Mouse (Mus musculus) MEL (cell line): Measurements from ENCODE around the gene Ccdc61. TPM values are rescaled to one million over a fixed set of nuclear protein-coding genes. Genes with fewer than 3 reads are reported as not detected.

ENCODE experiments used
- DNase-seq: peaks from one replicate; pipeline ENCODE4 v3.0.0; 2011; ENCODE audit warnings: low read depth, low spot score
- H3K27ac ChIP-seq: 2 replicates; pipeline ENCODE4 v1.5.1; 2012; ENCODE audit warnings: low read depth, mild to moderate bottlenecking, control low read depth, low read length, moderate library complexity; ENCODE audit not compliant: control insufficient read depth
- H3K27me3 ChIP-seq, 2 experiments: fragments of 150-350 bp in 1 of 2; sonication (generic) in 1 of 2; 2 replicates each; pipeline ENCODE4 v1.6.1; 2012; ENCODE audit warnings: low read length in 2 of 2, mild to moderate bottlenecking in 2 of 2, improper control_type of control experiment in 1 of 2, moderate library complexity in 1 of 2; ENCODE audit not compliant: insufficient read depth in 2 of 2, control insufficient read depth in 1 of 2
- H3K36me3 ChIP-seq, 2 experiments: 2 replicates each; pipeline ENCODE4 v1.6.1; 2012 to 2014; ENCODE audit warnings: low read length in 2 of 2, improper control_type of control experiment in 1 of 2, inconsistent platforms in 1 of 2, mild to moderate bottlenecking in 1 of 2; ENCODE audit not compliant: insufficient read depth in 2 of 2, control insufficient read depth in 1 of 2
- H3K4me1 ChIP-seq, 2 experiments: fragments of 150-350 bp in 1 of 2; sonication (generic) in 1 of 2; 2 replicates each; pipeline ENCODE4 v1.6.1; 2012; ENCODE audit warnings: low read length in 2 of 2, improper control_type of control experiment in 1 of 2, mild to moderate bottlenecking in 1 of 2; ENCODE audit not compliant: insufficient read depth in 2 of 2, control insufficient read depth in 1 of 2
- H3K4me3 ChIP-seq, 2 experiments: fragments of 150-350 bp in 1 of 2; sonication (generic) in 1 of 2; 2 replicates each; pipeline ENCODE4 v1.5.1; 2012; ENCODE audit warnings: low read depth in 2 of 2, low read length in 2 of 2, mild to moderate bottlenecking in 2 of 2, moderate library complexity in 2 of 2, control low read depth in 1 of 2, improper control_type of control experiment in 1 of 2; ENCODE audit not compliant: control insufficient read depth in 1 of 2, insufficient read depth in 1 of 2
- H3K79me2 ChIP-seq: 2 replicates; pipeline ENCODE4 v1.6.1; 2012; ENCODE audit warnings: mild to moderate bottlenecking, low read length, moderate library complexity; ENCODE audit not compliant: control insufficient read depth, poor library complexity, insufficient read depth
- H3K9ac ChIP-seq: 2 replicates; pipeline ENCODE4 v1.6.1; 2012; ENCODE audit warnings: low read depth, mild to moderate bottlenecking, control low read depth, low read length, moderate library complexity; ENCODE audit not compliant: control insufficient read depth, poor library complexity, severe bottlenecking
- H3K9me3 ChIP-seq: fragments of 150-350 bp; sonication (generic); replicated peaks from 2 replicates; pipeline ENCODE4 v1.6.1; 2012; ENCODE audit warnings: mild to moderate bottlenecking, low read length, improper control_type of control experiment, moderate library complexity; ENCODE audit not compliant: insufficient read depth
- CHD1 ChIP-seq: IDR thresholded peaks from 2 replicates; pipeline ENCODE4 v1.6.1; 2012; ENCODE audit warnings: low read depth, mild to moderate bottlenecking, inconsistent platforms, low read length, improper control_type of control experiment
- E2F4 ChIP-seq: IDR thresholded peaks from 2 replicates; pipeline ENCODE4 v1.6.1; 2011; ENCODE audit warnings: low read depth, low read length, improper control_type of control experiment, borderline replicate concordance
- ELF1 ChIP-seq: IDR thresholded peaks from 2 replicates; pipeline ENCODE4 v1.6.1; 2014; ENCODE audit warnings: low read depth, mild to moderate bottlenecking, inconsistent platforms, low read length, improper control_type of control experiment, moderate library complexity
- EP300 ChIP-seq, 2 experiments: IDR thresholded peaks; 2 replicates each; pipeline ENCODE4 v1.6.1; 2011; ENCODE audit warnings: improper control_type of control experiment in 2 of 2, low read length in 2 of 2, low read depth in 1 of 2, mild to moderate bottlenecking in 1 of 2
- ETS1 ChIP-seq: IDR thresholded peaks from 2 replicates; pipeline ENCODE4 v1.6.1; 2012; ENCODE audit warnings: low read depth, mild to moderate bottlenecking, inconsistent platforms, low read length, improper control_type of control experiment, moderate library complexity
- GABPA ChIP-seq: IDR thresholded peaks from 2 replicates; pipeline ENCODE4 v1.6.1; 2012; ENCODE audit warnings: low read depth, mild to moderate bottlenecking, inconsistent platforms, low read length, improper control_type of control experiment, moderate library complexity
- GATA1 ChIP-seq: IDR thresholded peaks from 2 replicates; pipeline ENCODE4 v1.6.1; 2011; ENCODE audit warnings: low read depth, low read length, improper control_type of control experiment
- JUND ChIP-seq: IDR thresholded peaks from 2 replicates; pipeline ENCODE4 v1.6.1; 2011; ENCODE audit warnings: low read depth, mild to moderate bottlenecking, improper control_type of control experiment, low read length
- MAFK ChIP-seq: IDR thresholded peaks from 2 replicates; pipeline ENCODE4 v1.6.1; 2011; ENCODE audit warnings: low read depth, mild to moderate bottlenecking, low read length, improper control_type of control experiment, borderline replicate concordance
- MAX ChIP-seq: IDR thresholded peaks from 2 replicates; pipeline ENCODE4 v1.6.1; 2011; ENCODE audit warnings: low read length, improper control_type of control experiment
- MAZ ChIP-seq: IDR thresholded peaks from 2 replicates; pipeline ENCODE4 v1.6.1; 2012; ENCODE audit warnings: low read depth, mild to moderate bottlenecking, inconsistent platforms, low read length, improper control_type of control experiment
- MXI1 ChIP-seq: IDR thresholded peaks from 2 replicates; pipeline ENCODE4 v1.6.1; 2011; ENCODE audit warnings: mild to moderate bottlenecking, low read depth, low read length, improper control_type of control experiment
- MYB ChIP-seq: IDR thresholded peaks from 2 replicates; pipeline ENCODE4 v1.6.1; 2011; ENCODE audit warnings: mild to moderate bottlenecking, low read depth, low read length, improper control_type of control experiment
- MYC ChIP-seq: IDR thresholded peaks from 2 replicates; pipeline ENCODE4 v1.6.1; 2011; ENCODE audit warnings: low read depth, mild to moderate bottlenecking, low read length, improper control_type of control experiment, moderate library complexity
- NELFE ChIP-seq: IDR thresholded peaks from 2 replicates; pipeline ENCODE4 v1.6.1; 2011; ENCODE audit warnings: low read depth, low read length, improper control_type of control experiment
- POLR2AphosphoS2 ChIP-seq: IDR thresholded peaks from 2 replicates; pipeline ENCODE4 v1.6.1; 2011; ENCODE audit warnings: low read length, improper control_type of control experiment
- SIN3A ChIP-seq: IDR thresholded peaks from 2 replicates; pipeline ENCODE4 v1.6.1; 2012; ENCODE audit warnings: low read length, improper control_type of control experiment, inconsistent platforms
- SMC3 ChIP-seq: IDR thresholded peaks from 2 replicates; pipeline ENCODE4 v1.6.1; 2011; ENCODE audit warnings: low read depth, low read length, improper control_type of control experiment
- TAL1 ChIP-seq: IDR thresholded peaks from 2 replicates; pipeline ENCODE4 v1.6.1; 2012; ENCODE audit warnings: mild to moderate bottlenecking, inconsistent platforms, low read length, moderate library complexity, mixed read lengths
- USF1 ChIP-seq: IDR thresholded peaks from 2 replicates; pipeline ENCODE4 v1.6.1; 2014; ENCODE audit warnings: low read depth, mild to moderate bottlenecking, inconsistent platforms, low read length, improper control_type of control experiment, moderate library complexity
- USF2 ChIP-seq, 2 experiments: IDR thresholded peaks; 2 replicates each; pipeline ENCODE4 v1.6.1; 2011 to 2012; ENCODE audit warnings: improper control_type of control experiment in 2 of 2, low read length in 2 of 2, borderline replicate concordance in 1 of 2, inconsistent platforms in 1 of 2, low read depth in 1 of 2, mild to moderate bottlenecking in 1 of 2; ENCODE audit not compliant: insufficient read depth in 1 of 2
- ZMIZ1 ChIP-seq: IDR thresholded peaks from 2 replicates; pipeline ENCODE4 v1.6.1; 2012; ENCODE audit warnings: low read depth, mild to moderate bottlenecking, inconsistent platforms, low read length, improper control_type of control experiment, moderate library complexity
- ZNF384 ChIP-seq: IDR thresholded peaks from 2 replicates; pipeline ENCODE4 v1.6.1; 2012; ENCODE audit warnings: low read depth, mild to moderate bottlenecking, inconsistent platforms, low read length, improper control_type of control experiment
- polyA plus RNA-seq, 2 experiments: library from polyadenylated mRNA; stranded (reverse) in 1 of 2; unstranded in 1 of 2; fragments of >175 nt in 1 of 2; fragments of >200 nt in 1 of 2; gene quantifications; 2 replicates each; pipeline versions ENCODE4 v1.2.1 to v1.2.4; 2012; ENCODE audit warnings: low replicate concordance in 2 of 2, low read depth in 1 of 2; ENCODE audit not compliant: insufficient read length in 2 of 2, insufficient read depth in 1 of 2, missing spikeins in 1 of 2
- total RNA-seq: library from RNA; depleted of rRNA; stranded (reverse); fragments of 300-350 nt; gene quantifications from 2 replicates; pipeline ENCODE4 v1.2.3, GENCODE M21; 2012

Gene Ccdc61
- total and polyA plus RNA-seq, 3 experiments, result 19.7 to 69.8 TPM; not detected in 1

DNA sequence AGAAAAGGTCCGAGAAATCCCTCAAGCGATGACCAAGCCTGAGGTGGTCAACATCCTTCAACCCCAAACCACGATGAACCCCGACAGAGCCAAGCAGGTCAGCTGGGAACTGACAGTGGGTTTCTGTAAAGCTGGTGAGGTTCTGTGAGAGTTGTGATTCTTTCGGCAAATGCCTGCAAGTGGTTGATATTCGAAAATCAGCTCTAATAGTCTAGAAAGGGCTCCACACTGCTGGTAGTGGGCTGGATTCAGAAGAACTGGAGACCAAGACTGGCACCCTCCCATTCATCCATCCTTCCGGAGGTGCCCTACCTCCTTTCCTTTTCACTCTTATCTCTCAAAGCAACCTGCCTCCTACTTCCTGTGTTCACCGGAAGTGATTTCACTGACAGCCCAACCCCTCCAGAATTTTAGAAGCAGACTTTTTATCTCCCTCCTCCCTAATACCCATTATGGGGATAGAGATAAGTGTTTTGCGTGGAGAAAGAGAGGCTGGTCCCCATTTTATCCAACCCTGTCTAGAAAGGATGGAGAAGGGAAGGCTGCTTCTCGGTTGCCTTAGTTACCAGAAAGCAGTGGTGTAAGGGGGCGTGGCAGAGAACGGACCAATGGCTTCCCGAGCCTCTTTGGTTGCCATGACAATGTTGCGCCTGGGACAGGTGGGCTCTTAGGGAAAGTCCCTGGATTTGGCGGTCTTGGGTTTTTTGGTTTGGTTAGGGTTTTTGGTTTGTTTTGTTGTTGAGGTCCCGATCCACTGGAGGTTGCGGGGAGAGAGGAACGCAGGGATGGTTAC is 40.5 kb upstream of the Ccdc61 start:
- Histone ChIP-seq H3K27me3 (no peaks in the 10 kb centered on the region), H3K27ac (no peak overlapping the region)
- TF ChIP-seq NELFE (no peak), ELF1 (no peak), GABPA (no peak), USF2 (IDR thresholded peaks at IDR 0.05; ENCODE audit: borderline replicate concordance in 1 of 2, insufficient read depth in 1 of 2, low read depth in 1 of 2, low read length in 2 of 2) (no peak), SIN3A (peak; percentile 28; the same call in 1 of the 2 replicates), USF1 (no peak), SMC3 (no peak), MXI1 (no peak), TAL1 (peak; percentile 34), EP300 (IDR thresholded peaks at IDR 0.05; ENCODE audit: low read depth in 1 of 2, low read length in 2 of 2) (peak in 1 of 2 experiments; percentile 53; a peak in 2 of 4 replicates), MAZ (no peak), MYC (no peak), GATA1 (peak; percentile 73), MAX (no peak), POLR2AphosphoS2 (no peak), ZMIZ1 (no peak), E2F4 (no peak), MYB (no peak), ZNF384 (no peak), ETS1 (no peak), JUND (no peak), CHD1 (no peak), MAFK (no peak)

More for the DNA sequence above, 40.5 kb upstream of the Ccdc61 start:
- Histone ChIP-seq H3K9me3 (no peaks in the 10 kb centered on the region), H3K9ac (no peak overlapping the region), H3K79me2 (no peaks in the 10 kb centered on the region), H3K4me3 (no peak overlapping the region), H3K36me3 (peaks cover 0 to 5% of the 10 kb centered on the region in 2 experiments; a peak in 1 of 4 replicates), H3K4me1 (peaks cover 0 to 14% of the 10 kb centered on the region in 2 experiments; a peak in 2 of 4 replicates)
- peak; percentile 59 for DNase-seq
